Mouse (Mus musculus) forebrain, embryonic 12.5 days (tissue): ENCODE results near the gene Fam120c. TPM values are rescaled to one million over a fixed set of nuclear protein-coding genes. Genes with fewer than 3 reads are reported as not detected.
A peak's percentile ranks its signal among the peaks of the same experiment; 100 is the strongest.
"Not testable (repeated sequence)": the region's sequence is repeated elsewhere in the genome, so short reads cannot be mapped to it uniquely, and the experiment has no call there.

ENCODE experiments used
- ATAC-seq: fragments of 200-750 bp; cut with Nextera tagmentation; 2 replicates; pipeline ENCODE4 v1.8.0; 2017; ENCODE audit warnings: moderate TSS enrichment; ENCODE audit not compliant: low FRiP score
- H3K27ac ChIP-seq: fragments of 300-500 bp; sonication (generic); 2 replicates; pipeline ENCODE4 v1.5.1; 2016; ENCODE audit warnings: mild to moderate bottlenecking
- H3K27me3 ChIP-seq: fragments of 300-500 bp; sonication (generic); 2 replicates; pipeline ENCODE4 v1.6.1; 2016; ENCODE audit warnings: mild to moderate bottlenecking
- H3K36me3 ChIP-seq: fragments of 300-500 bp; sonication (generic); replicated peaks from 2 replicates; pipeline ENCODE4 v1.6.1; 2016; ENCODE audit warnings: mild to moderate bottlenecking
- H3K4me1 ChIP-seq: fragments of 300-500 bp; sonication (generic); 2 replicates; pipeline ENCODE4 v1.6.1; 2016
- H3K4me2 ChIP-seq: fragments of 300-500 bp; sonication (generic); 2 replicates; pipeline ENCODE4 v1.6.1; 2016; ENCODE audit warnings: mild to moderate bottlenecking, moderate library complexity
- H3K4me3 ChIP-seq: fragments of 300-500 bp; sonication (generic); replicated peaks from 2 replicates; pipeline ENCODE4 v1.5.1; 2016; ENCODE audit warnings: mild to moderate bottlenecking
- H3K9ac ChIP-seq: fragments of 300-500 bp; sonication (generic); 2 replicates; pipeline ENCODE4 v1.6.1; 2016; ENCODE audit warnings: mild to moderate bottlenecking
- H3K9me3 ChIP-seq: fragments of 300-500 bp; sonication (generic); 2 replicates; pipeline ENCODE4 v1.6.1; 2016
- WGBS: fragments of 180-500 bp; shearing (Covaris S2); methylation state at CpG from one replicate; pipeline ENCODE4 v1.1.7; 2016; 5-methylcytosine and 5-hydroxymethylcytosine counted together
- polyA plus RNA-seq: library from polyadenylated mRNA; unstranded; fragments of >200 nt; fragmentation: Nextera tagmentation; extraction: Ambion mirVana; gene quantifications from 2 replicates; pipeline ENCODE4 v1.2.1, GENCODE M21; 2016

The Fam120c gene
- polyA plus RNA-seq, 1 experiment from 2014 or later: 4.3 TPM

DNA sequence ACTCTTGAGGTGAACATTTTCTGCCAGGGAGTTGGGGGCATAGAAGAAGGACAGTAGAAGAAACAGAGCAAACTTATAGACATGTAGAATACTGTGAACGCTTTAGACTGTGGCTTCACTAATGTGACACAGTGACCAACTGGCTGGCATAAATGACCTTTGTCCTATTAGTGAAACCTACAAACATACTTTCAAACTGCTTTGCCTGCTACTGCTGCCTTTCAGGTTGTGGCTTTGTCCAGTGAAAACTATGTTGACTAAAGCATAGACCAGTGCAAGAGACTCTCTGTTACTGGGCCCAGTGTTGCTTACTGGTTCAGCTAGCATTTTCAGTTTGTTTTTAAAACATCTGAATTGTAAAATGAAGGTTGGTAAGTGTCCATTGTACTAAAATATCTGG, 100.2 kb downstream of the Fam120c start:
- 96% methylated on average over 1 of the region's 1 CpGs for WGBS
- H3K36me3 ChIP-seq: no peaks in the 10 kb centered on the region
- ATAC-seq: no peak
- no peaks in the 10 kb centered on the region for H3K9me3 ChIP-seq
- no peak overlapping the region for H3K27ac ChIP-seq
- H3K27me3 ChIP-seq: 0 out of 2 replicates have a peak, but pooled peaks cover 2% of the 10 kb centered on the region
- H3K4me1 ChIP-seq: no peaks in the 10 kb centered on the region
- no peak overlapping the region for H3K9ac ChIP-seq
- H3K4me3 ChIP-seq: no peak overlapping the region
- no peak overlapping the region for H3K4me2 ChIP-seq

DNA sequence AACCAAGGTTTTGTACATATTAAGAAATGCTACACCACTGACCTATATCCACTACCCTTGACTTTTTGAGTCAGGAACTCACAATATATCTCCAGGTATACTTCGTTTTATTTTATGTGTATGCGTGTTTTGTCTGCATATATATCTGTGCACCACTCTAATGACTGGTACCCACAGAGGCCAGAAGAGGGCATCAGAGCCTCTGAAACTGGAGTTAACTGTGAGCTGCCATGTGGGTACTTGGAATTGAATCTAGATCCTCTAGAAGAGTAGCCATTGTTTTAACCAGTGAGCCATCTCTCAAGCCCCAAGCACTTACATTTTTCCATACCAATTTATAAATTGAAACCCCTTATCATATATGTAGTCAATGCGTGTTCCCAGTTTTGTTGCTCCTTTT, 144.2 kb downstream of the Fam120c start:
- H3K27me3 ChIP-seq: no peaks in the 10 kb centered on the region
- no peak for ATAC-seq
- WGBS: 90% methylated on average over 3 of the region's 3 CpGs
- no peaks in the 10 kb centered on the region for H3K9me3 ChIP-seq
- no peak overlapping the region for H3K4me3 ChIP-seq
- H3K9ac ChIP-seq: no peak overlapping the region
- H3K27ac ChIP-seq: no peak overlapping the region
- no peaks in the 10 kb centered on the region for H3K36me3 ChIP-seq
- H3K4me1 ChIP-seq: no peaks in the 10 kb centered on the region
- H3K4me2 ChIP-seq: no peak overlapping the region

DNA sequence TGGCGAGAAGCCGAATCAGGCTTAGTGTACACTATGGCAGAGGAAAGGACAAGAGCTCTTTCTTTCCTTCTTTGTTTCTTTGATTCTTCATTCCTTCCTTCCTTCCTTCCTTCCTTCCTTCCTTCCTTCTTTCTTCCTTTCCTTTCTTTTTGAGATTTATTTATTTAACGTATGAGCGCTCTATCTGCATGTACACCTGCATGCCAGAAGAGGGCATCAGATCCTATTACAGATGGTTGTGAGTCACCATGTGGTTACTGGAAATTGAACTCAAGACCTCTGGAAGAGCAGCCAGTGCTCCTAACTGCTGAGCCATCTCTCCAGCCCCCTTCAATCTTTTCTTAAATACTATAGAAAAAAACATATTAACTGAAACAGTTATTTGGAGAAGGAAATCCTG, 149.3 kb downstream of the Fam120c start:
- H3K27ac ChIP-seq, H3K9ac ChIP-seq, H3K27me3 ChIP-seq, ATAC-seq, H3K4me1 ChIP-seq, H3K4me2 ChIP-seq, H3K36me3 ChIP-seq, H3K9me3 ChIP-seq, H3K4me3 ChIP-seq: not testable (repeated sequence)
- 90% methylated on average over 4 of the region's 4 CpGs for WGBS

DNA sequence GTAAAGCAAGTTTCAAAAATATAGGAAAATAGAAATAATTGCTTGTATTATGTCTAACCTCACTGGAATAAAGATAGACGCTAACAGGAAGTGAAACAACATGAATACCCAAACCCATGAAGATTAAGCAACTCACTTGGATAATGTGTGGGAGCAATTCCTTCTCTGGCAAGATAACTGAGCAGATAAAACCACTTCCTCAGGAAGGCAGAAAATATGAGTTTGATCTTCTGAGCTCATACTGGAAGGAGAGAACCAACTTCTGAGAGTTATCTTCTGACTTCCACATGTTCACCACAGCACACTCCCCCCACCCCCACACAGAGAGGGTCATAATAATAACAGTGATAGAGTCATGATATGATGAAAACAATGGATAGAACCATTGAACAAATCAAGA, 152.6 kb downstream of the Fam120c start:
- Histone ChIP-seq H3K4me3 (no peak overlapping the region), H3K4me2 (no peak overlapping the region), H3K4me1 (no peaks in the 10 kb centered on the region), H3K36me3 (no peaks in the 10 kb centered on the region), H3K27me3 (no peaks in the 10 kb centered on the region), H3K9me3 (no peaks in the 10 kb centered on the region), H3K27ac (no peak overlapping the region), H3K9ac (no peak overlapping the region)
- WGBS: 76% methylated on average over 1 of the region's 1 CpGs
- ATAC-seq: no peak

DNA sequence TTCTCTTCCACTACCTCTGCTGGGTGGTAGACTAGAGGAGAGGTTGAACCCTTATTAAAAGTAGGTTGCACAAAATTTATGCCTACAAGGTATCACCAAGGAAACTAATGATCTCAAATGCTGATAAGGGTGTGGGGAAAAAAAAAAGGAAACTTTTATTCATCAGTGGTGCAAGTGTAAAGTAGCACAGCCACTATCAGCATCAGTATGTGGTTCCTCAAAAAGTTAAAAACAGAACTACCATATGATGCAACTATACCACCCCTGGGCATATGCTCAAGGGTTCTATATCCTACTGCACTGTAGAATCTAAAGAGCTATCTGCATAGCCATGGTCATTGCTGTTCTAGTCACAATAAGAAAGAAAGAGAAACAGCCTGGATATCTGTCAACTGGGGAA, 164.6 kb downstream of the Fam120c start:
- no peaks in the 10 kb centered on the region for H3K9me3 ChIP-seq
- H3K27me3 ChIP-seq: no peaks in the 10 kb centered on the region
- ATAC-seq: no peak
- H3K36me3 ChIP-seq: no peaks in the 10 kb centered on the region
- no peak overlapping the region for H3K27ac ChIP-seq
- H3K4me2 ChIP-seq: no peak overlapping the region
- H3K4me1 ChIP-seq: no peaks in the 10 kb centered on the region
- H3K9ac ChIP-seq: no peak overlapping the region
- no peak overlapping the region for H3K4me3 ChIP-seq

DNA sequence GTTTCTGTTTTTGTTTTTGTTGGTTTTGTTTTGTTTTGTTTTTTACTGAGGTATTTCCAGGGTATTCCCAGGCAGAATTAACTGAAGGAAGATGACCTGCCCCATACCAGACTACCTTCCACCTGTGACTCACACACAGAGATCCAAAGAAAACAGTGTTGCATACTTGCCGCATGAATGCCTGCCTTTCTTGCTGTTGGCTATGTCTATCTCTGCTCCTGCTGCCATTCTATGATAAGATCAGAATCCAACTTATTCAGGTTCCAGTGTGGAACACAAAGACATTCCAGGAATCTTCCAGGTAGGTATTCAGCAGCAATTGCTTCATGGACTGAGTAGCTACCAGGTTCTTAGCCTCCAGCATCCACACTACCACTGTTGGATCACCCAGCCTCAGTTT, 165.9 kb downstream of the Fam120c start:
- Histone ChIP-seq H3K4me2 (no peak overlapping the region), H3K9ac (no peak overlapping the region), H3K27me3 (no peaks in the 10 kb centered on the region), H3K36me3 (no peaks in the 10 kb centered on the region), H3K9me3 (no peaks in the 10 kb centered on the region), H3K4me1 (no peaks in the 10 kb centered on the region), H3K27ac (no peak overlapping the region), H3K4me3 (no peak overlapping the region)
- ATAC-seq: no peak
- 94% methylated on average over 1 of the region's 1 CpGs for WGBS

DNA sequence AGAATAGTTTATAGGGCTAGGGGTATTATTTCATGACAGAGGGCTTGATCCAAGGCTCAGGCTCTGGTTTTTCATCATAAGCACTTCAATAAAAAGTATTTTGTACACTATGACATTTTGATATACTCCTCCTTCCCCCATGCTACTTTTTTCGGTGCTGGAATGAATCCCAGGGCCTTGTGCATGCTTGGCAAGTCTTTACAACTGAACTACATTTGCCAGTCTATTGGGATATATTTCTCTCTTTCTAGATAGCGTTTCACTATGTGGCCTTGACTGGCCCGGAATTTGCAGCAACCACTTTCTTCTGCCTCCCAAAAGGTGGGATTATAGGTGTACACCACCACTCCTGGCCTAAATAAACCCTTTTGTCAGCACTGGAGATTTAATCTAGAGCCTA, 169.1 kb downstream of the Fam120c start:
- ATAC-seq: no peak
- 76% methylated on average over 3 of the region's 3 CpGs for WGBS

DNA sequence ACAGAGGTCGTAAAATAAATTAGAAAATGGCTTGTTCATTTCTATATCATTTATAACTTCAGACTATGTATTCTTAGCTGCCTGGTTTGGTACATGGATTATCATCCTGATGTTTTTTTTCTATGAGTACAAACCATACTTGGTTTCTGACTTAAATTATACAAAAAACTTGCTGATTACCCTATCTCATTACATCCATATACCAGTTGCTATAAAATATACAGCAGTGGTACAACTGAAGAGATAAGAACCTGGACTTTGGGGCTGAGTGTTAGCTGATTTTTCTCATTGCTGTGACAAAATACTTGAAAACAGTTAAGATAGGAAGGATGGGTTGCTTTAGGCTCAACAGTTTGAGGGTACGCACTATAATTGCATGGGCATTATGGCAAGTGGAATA, 169.7 kb downstream of the Fam120c start:
- Histone ChIP-seq H3K36me3 (no peaks in the 10 kb centered on the region), H3K4me3 (no peak overlapping the region), H3K4me2 (no peak overlapping the region), H3K9me3 (no peaks in the 10 kb centered on the region), H3K27ac (no peak overlapping the region), H3K27me3 (0 out of 2 replicates have a peak, but pooled peaks cover 4% of the 10 kb centered on the region), H3K9ac (no peak overlapping the region), H3K4me1 (no peaks in the 10 kb centered on the region)
- WGBS: 90% methylated on average over 2 of the region's 2 CpGs
- ATAC-seq: no peak

More for the DNA sequence above, 169.1 kb downstream of the Fam120c start:
- Histone ChIP-seq H3K9ac (no peak overlapping the region), H3K4me2 (no peak overlapping the region), H3K27ac (no peak overlapping the region), H3K27me3 (0 out of 2 replicates have a peak, but pooled peaks cover 4% of the 10 kb centered on the region), H3K9me3 (no peaks in the 10 kb centered on the region), H3K4me3 (no peak overlapping the region), H3K36me3 (no peaks in the 10 kb centered on the region), H3K4me1 (no peaks in the 10 kb centered on the region)

DNA sequence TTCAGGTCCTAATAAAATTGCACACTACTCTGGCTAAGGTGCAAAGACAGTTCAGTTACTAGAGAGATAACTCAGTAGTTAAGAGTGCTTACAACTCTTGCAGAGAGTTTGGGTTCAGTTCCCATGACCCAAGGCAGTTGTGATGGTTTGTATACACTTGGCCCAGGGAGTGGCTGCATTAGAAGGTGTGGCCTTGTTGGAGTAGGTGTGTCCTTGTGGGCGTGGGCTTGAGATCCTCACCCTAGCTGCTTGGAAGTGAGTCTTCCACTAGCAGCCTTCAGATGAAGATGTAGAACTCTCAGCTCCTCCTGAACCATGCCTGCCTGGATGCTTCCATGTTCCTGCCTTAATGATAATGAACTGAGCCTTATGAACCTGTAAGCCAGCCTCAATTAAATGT, 174.2 kb downstream of the Fam120c start:
- no peak for ATAC-seq
- Histone ChIP-seq H3K9me3 (no peaks in the 10 kb centered on the region), H3K9ac (no peak overlapping the region), H3K4me3 (no peak overlapping the region), H3K27ac (no peak overlapping the region), H3K36me3 (no peaks in the 10 kb centered on the region), H3K4me1 (peaks cover 7% of the 10 kb centered on the region; the same call in 1 of the 2 replicates), H3K27me3 (0 out of 2 replicates have a peak, but pooled peaks cover 4% of the 10 kb centered on the region), H3K4me2 (no peak overlapping the region)
- 67% methylated on average over 1 of the region's 1 CpGs for WGBS

DNA sequence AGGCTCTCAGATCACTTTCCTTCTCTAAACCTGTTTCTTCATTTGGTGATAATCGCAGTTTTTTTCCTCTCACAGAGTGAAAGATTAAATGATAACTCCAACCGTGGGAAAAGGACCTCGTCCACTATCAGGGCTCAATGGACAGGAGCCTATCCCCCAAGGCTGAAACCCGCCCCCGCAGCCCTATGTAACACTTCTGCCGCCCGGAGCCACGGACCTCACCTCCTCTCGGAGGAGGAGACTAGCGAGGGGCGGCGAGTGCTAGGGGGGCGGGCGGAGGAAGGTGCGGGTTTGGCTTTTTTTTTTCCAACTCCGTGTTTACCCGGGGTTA, 176.1 kb downstream of the Fam120c start:
- peak overlapping the region; percentile 98 for H3K27ac ChIP-seq
- peaks cover 7% of the 10 kb centered on the region; the same call in 1 of the 2 replicates for H3K4me1 ChIP-seq
- no peaks in the 10 kb centered on the region for H3K9me3 ChIP-seq
- ATAC-seq: peak; percentile 70
- WGBS: 27% methylated on average over 17 of the region's 17 CpGs
- H3K27me3 ChIP-seq: 0 out of 2 replicates have a peak, but pooled peaks cover 4% of the 10 kb centered on the region
- H3K4me2 ChIP-seq: peak overlapping the region; percentile 41
- H3K9ac ChIP-seq: peak overlapping the region; percentile 51
- H3K4me3 ChIP-seq: peak overlapping the region; percentile 54
- no peaks in the 10 kb centered on the region for H3K36me3 ChIP-seq

DNA sequence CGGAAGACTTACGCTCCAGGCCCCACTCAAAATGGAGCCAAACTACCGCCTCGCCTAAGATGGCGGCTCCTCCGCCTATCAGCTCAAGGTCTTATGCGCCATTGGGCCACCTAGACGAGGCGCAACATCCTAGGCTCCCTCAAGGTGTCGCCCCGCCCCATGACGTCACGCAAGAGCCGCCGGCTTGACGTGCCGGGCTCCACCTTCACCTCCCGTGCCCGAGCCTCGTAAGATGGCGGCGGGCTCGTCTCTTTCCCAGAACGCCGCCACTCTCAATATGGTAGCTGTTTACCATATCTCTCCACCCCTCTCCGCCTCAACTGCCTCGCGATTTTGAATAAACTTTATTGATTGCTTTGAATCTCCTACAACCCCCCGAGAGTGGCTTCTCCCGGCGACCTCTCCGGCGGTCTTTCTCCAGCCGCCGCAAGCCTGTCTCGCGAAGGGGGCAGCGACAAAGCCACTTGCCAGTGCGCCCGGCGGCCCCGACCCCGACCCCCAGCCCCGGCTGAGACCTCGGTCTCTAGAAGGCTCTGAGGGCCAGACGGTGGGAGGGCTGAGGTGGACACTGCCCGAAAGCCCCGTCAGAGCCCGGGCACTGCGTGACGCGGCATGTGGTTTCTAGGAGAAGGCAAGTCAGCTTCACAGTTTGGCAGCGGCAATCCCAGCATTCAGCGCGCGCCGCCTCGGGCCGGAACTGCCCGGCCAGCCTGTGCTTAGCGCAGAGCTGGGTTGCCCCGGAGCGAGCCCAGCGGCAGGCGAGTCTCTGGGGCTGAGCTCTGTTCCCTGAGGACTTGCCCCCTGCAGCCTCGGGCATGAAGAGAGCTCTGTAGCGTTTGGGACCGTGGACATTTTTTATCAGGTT, 176.7 kb downstream of the Fam120c start, which contains the start of gene Phf8:
Gene Phf8, plus strand, starts transcription at position 215 of the 865 bp plus-strand sequence.
- no peaks in the 10 kb centered on the region for H3K9me3 ChIP-seq
- H3K27me3 ChIP-seq: 0 out of 2 replicates have a peak, but pooled peaks cover 4% of the 10 kb centered on the region
- H3K4me3 ChIP-seq: peak within 1 kb of the TSS; percentile 54
- 22% methylated on average over 68 of the region's 68 CpGs for WGBS
- peak within 1 kb of the TSS; percentile 70 for H3K9ac ChIP-seq
- no peaks in the 10 kb centered on the region for H3K36me3 ChIP-seq
- peak; percentile 97 for ATAC-seq
- H3K4me2 ChIP-seq: peak within 1 kb of the TSS; percentile 65
- H3K27ac ChIP-seq: peak within 1 kb of the TSS; percentile 98
- H3K4me1 ChIP-seq: peaks cover 7% of the 10 kb centered on the region; the same call in 1 of the 2 replicates
